Mouse (Mus musculus) lung, adult 2 months (tissue): Measurements from ENCODE around the gene Plekhj1. TPM values are rescaled to one million over a fixed set of nuclear protein-coding genes. Genes with fewer than 3 reads are reported as not detected.
A peak's percentile ranks its signal among the peaks of the same experiment; 100 is the strongest.

Experiments
- DNase-seq: peaks from one replicate; pipeline ENCODE4 v3.0.0; 2022
- H3K4me1 ChIP-seq: fragments of 200-500 bp; 2 replicates; pipeline ENCODE4 v1.6.1; 2011; ENCODE audit warnings: low read length; ENCODE audit not compliant: control insufficient read depth, insufficient read depth
- H3K4me3 ChIP-seq: fragments of 200-500 bp; replicated peaks from 2 replicates; pipeline ENCODE3; 2011; ENCODE audit warnings: low read depth, mild to moderate bottlenecking, control low read depth, low read length; ENCODE audit errors: extremely low read depth
- CTCF ChIP-seq: fragments of 200-500 bp; IDR thresholded peaks from 2 replicates; pipeline ENCODE4 v1.5.1; 2011; ENCODE audit warnings: mild to moderate bottlenecking, low read length, control low read depth; ENCODE audit not compliant: insufficient read depth
- POLR2A ChIP-seq: fragments of 200-500 bp; IDR thresholded peaks from 2 replicates; pipeline ENCODE4 v1.6.1; 2011; ENCODE audit warnings: low read depth, mild to moderate bottlenecking, control low read depth, low read length, borderline replicate concordance; ENCODE audit errors: extremely low read depth
- WGBS: fragments of 180-500 bp; shearing (Covaris S2); methylation state at CpG from one replicate; pipeline ENCODE4 v1.1.7; 2018; 5-methylcytosine and 5-hydroxymethylcytosine counted together
- polyA plus RNA-seq: library from polyadenylated mRNA; depleted of rRNA; stranded (reverse); fragments of >200 nt; gene quantifications from 2 replicates; pipeline ENCODE4 v1.2.3, GENCODE M21; 2012

The Plekhj1 gene
- polyA plus RNA-seq, 1 experiment = 51.2 TPM

DNA sequence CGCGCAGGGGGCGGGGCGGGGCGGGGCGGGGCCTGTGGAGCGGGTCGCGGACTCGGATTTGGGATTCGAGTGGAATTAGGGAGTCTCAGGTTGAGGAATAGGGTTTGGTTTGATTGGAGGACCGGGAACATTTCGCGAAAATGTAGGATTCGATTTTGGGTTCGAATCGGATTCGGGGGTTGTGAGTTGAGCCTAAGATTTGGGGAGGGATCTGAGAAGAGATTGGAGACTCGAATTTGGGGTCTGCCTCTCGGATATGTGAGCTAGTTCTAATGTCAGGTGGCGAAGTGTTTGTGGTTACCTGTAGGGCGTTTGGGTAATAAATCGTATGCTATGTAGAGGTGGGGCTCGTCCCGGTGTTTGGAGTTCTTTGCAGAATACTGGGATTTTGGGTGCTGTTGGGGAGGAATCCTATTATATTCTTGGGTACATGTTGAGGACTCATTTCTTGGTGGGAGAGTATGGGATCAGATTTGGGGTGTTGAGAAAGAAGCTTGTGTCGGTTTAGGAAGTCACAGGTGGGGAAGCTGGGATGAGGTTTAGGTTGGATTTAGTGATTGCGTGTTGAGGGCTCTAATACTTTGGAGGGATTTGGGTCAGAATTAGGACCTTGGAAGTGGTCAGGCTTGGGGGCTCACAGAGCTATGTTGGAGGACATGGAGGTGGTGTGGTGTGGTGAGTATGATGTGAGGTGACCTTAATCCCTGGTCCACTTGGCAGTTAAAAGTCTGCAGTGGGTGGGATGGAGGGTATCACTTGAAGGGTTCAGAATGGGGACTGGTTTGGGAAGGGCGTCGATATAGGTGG lies 28.8 kb upstream of the Plekhj1 start:
- no peak for TF ChIP-seq POLR2A
- TF ChIP-seq CTCF = no peak
- WGBS = 4% methylated on average over 29 of the region's 29 CpGs

GRCm38 (mm10) chr10:80826151-80827062 lies 28.0 kb upstream of the Plekhj1 start, which contains the start of gene Oaz1:
TSS of gene Oaz1 (plus strand) at chr10:80826656.
- TF ChIP-seq CTCF (no peak), POLR2A (peak; percentile 98)
- under 1% methylated on average over 81 of the region's 82 CpGs for WGBS
- peak within 1 kb of the TSS; percentile 92 for H3K4me3 ChIP-seq
- DNase-seq = peak; percentile 98
- H3K4me1 ChIP-seq = no peaks in the 10 kb centered on the region; the same call in 1 of the 2 replicates

More for the DNA sequence above, 28.8 kb upstream of the Plekhj1 start:
- Histone ChIP-seq H3K4me1 (no peaks in the 10 kb centered on the region; the same call in 1 of the 2 replicates), H3K4me3 (peak overlapping the region; percentile 92)
- DNase-seq = no peak

DNA sequence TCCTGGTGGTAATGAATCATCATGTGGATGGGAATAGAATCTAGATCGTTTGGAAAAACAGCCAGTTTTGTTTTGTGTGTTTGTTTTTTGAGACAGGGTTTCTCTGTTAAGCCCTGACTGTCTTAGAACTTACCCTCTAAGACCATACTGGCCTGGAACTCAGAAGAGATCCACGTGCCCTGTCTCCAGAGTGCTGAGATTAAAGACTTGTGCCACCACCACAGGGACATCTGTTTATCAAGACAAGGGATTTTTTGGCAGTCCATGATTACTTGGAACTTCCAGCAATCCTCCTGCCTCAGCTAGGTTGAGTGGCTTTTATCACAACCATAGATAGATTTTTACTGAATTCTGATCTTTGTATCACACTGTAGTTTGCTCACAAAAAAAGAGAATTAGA lies 26.4 kb upstream of the Plekhj1 start:
- Histone ChIP-seq H3K4me1 (no peaks in the 10 kb centered on the region; the same call in 1 of the 2 replicates), H3K4me3 (no peak overlapping the region)
- no peak for DNase-seq
- TF ChIP-seq CTCF = no peak
- TF ChIP-seq POLR2A = no peak
- WGBS = 63% methylated on average over 2 of the region's 2 CpGs

GRCm38 (mm10) chr10:80823847-80824643 lies 25.6 kb upstream of the Plekhj1 start:
- TF ChIP-seq CTCF (no peak), POLR2A (no peak)
- no peaks in the 10 kb centered on the region; the same call in 1 of the 2 replicates for H3K4me1 ChIP-seq
- H3K4me3 ChIP-seq = no peak overlapping the region
- DNase-seq = no peak
- WGBS = 42% methylated on average over 8 of the region's 8 CpGs

- TF ChIP-seq POLR2A = no peak
- no peak for TF ChIP-seq CTCF
- DNase-seq = no peak
- H3K4me3 ChIP-seq = no peak overlapping the region
- no peaks in the 10 kb centered on the region; the same call in 1 of the 2 replicates for H3K4me1 ChIP-seq
- WGBS = 79% methylated on average over 1 of the region's 1 CpGs
Measured at GRCm38 (mm10) chr10:80823316-80823715, 24.9 kb upstream of the Plekhj1 start.

DNA sequence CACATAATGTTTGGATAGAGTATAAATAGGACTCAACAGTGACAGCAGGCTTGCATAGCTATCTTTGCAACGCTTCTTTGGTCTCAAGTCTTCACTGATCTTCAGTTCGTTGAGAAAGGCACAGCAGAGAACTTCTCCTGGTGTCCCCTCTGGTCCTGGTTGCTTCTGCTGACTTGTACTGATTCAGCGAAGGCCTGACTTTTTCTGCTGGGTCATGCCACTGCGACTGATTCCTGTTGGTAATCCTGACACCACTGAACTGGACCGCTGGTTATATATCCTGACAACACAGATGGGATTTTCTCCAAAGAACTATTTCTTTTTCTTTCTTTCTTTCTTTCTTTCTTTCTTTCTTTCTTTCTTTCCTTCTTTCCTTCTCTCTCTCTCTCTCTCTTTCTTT lies 24.1 kb upstream of the Plekhj1 start:
- no peak overlapping the region for H3K4me3 ChIP-seq
- TF ChIP-seq CTCF = no peak
- TF ChIP-seq POLR2A = no peak
- DNase-seq = no peak
- H3K4me1 ChIP-seq = no peaks in the 10 kb centered on the region; the same call in 1 of the 2 replicates
- 82% methylated on average over 5 of the region's 5 CpGs for WGBS

DNA sequence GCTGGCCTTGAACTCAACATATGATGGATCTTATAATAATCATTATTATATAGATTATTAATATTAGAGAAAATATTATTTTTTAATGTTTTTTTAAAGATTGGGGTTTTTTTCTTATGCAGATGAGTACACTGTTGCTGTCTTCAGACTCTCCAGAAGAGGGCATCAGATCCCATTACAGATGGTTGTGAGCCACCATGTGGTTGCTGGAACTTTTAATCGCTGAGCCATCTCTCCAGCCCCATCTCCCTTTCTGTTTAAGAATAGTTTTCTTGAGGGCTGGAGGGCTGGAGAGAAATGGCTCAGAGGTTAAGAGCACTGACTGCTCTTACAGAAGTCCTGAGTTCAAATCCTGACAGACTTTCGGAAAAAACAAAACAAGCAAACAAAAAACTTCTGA lies 23.6 kb upstream of the Plekhj1 start:
- no peak for DNase-seq
- WGBS = 41% methylated on average over 2 of the region's 2 CpGs
- no peak overlapping the region for H3K4me3 ChIP-seq
- 0 out of 2 replicates have a peak, but pooled peaks have one; percentile 17 for TF ChIP-seq CTCF
- TF ChIP-seq POLR2A = no peak
- H3K4me1 ChIP-seq = no peaks in the 10 kb centered on the region

DNA sequence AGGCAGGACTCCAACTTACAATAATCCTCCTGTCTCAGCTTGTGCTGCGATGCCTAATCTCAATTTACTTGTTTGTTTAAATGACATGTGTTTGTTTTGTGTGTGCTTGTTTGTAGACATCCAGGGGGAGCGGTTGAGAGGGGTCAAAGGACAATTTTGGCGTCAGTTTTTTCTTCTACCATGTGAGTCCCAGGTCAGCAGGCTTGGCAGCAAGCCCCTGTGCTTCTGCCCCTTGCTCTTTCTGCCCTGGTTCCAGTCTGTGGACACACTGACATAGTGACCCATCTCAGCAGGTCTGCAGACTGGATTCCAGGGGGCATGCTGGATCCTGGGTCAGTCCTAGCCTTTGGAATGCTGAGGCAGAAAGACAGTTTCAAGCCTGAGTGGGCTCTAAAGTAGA lies 21.0 kb upstream of the Plekhj1 start:
- Histone ChIP-seq H3K4me1 (no peaks in the 10 kb centered on the region), H3K4me3 (no peak overlapping the region)
- TF ChIP-seq POLR2A = no peak
- TF ChIP-seq CTCF = no peak
- no peak for DNase-seq
- WGBS = 34% methylated on average over 3 of the region's 3 CpGs
